Mouse (Mus musculus) lung, postnatal 36 days (tissue): ENCODE results near the gene Lrrc4b.

ENCODE experiments used
- DNase-seq: peaks from one replicate; pipeline ENCODE4 v3.0.0; 2022; ENCODE audit warnings: mixed read lengths

Gene Lrrc4b

DNA sequence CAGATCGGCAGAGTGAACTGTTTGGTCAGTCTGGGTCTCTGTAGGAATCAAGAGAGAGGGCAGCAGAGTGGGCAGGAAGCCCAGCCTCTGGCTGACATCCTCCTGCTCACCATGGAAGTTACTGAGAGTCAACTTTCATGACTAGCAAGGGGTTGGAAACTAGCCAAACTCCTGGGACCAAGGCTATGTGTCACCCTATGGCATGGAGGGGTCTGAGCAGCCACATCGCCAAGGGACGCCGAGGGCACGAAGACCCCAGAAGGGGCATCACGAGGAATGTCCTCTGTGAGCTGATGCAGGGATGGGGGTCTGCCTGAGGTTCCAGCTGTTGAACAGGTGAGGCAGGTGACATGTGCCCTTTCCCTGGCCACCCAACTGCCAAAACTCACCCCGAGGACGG, 59.7 kb downstream of the Lrrc4b start:
- DNase-seq: no peak

DNA sequence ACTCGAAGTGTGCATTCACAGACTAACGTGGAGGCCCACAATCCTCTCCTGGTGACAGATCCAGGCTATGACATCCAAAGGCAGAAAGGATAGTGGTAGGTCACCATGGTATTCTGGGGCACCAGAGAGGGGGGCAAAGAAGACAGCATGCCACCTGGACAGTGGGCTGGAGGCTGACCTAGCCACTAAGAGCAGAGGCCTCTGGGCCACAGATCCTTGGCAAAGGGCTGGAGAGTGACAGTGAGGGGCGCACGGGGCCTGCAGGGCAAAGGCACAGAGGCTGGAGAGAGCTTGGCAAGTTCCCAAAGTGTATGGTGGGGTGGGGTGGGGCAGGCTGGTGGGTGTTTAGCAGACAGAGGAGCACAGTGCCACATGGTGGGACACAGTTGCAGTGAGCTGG, 61.5 kb downstream of the Lrrc4b start:
- no peak for DNase-seq

DNA sequence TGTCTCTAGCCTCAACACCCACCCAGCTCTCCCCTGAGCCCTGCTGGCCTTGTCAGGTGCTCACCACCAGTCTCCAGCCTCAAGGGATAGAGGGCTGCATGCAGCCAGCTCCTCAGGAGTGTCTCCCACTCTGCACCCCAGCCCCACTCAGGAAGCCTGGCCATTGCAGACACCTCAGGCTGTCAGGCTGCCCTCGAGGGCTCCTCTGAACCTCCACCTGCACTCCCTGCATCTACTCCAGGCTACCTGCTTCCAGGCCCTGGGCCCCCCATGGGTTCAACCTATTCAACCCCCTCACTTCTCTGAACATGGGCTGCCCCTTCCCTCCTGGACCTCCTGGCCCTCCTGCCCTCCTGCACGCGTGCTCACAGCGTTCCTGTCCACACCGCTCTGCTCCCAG, 62.6 kb downstream of the Lrrc4b start:
- DNase-seq: no peak

DNA sequence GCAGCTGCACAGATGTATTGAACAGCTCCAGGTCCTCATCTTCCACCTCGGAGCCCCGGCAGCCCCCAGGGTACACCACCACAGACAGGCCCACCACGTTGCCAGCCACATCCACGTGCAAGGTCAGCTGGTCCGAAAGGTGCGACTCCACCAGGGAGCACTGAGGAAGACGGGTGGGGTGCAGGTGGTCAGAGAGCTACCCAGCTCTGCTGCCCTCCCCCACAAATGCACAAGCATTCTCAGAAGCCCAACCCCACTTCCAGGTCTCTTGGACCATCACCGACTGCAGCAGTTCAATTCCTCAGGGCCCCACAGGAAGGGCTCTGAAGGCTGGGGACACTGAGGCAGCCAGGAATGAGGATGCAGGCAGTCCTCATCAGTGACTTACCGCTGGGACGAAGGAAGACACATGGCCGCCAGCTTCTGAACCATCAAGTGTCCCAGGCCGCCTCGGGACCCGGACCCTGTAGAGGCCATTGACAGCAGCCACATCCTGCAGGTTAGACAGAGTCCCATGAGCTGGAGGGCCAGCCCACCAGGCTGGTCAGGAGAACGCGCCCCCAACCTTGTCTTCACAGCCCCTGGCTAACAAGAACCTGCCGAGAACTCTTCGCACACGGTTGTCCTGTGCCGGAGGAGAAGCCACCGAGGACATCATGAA, 63.5 kb downstream of the Lrrc4b start:
- no peak for DNase-seq

DNA sequence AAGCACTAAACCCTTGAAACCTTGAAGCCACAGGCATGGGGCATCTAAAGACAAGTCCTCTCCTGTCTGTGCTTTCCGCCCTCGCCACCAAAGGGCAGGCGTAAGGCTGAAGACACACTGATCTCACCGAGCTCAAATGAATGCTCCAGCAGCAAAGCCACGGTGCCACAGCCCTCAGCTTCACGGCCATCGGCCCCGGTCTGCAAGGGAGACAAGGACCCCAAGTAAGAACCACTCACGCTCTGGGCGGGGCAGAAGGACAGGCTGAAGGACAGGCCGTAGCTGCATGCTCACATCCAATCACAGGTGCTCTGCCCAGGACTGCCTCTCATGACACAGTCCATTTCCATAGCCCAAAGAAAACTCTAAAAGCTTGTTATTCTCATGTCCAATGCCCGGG, 65.9 kb downstream of the Lrrc4b start:
- DNase-seq: no peak

DNA sequence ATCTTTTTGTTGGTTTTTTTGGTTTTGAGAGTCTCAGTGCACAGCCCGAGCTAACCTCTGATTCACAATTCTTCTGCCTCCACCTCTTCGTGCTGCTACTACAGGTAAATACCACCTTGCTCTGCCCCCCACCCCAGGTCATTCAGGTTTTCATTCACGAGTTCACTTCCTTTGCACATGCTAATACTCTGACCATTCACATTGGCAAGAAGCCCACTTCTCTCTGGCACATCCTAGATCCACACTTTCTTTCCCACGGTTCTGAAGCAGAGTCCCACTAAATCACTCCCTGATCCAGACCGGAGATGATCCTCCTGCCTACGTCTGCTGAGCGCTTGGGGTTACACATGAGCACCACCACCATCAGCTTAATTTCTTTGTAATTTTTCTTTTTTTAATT, 66.3 kb downstream of the Lrrc4b start:
- no peak for DNase-seq

DNA sequence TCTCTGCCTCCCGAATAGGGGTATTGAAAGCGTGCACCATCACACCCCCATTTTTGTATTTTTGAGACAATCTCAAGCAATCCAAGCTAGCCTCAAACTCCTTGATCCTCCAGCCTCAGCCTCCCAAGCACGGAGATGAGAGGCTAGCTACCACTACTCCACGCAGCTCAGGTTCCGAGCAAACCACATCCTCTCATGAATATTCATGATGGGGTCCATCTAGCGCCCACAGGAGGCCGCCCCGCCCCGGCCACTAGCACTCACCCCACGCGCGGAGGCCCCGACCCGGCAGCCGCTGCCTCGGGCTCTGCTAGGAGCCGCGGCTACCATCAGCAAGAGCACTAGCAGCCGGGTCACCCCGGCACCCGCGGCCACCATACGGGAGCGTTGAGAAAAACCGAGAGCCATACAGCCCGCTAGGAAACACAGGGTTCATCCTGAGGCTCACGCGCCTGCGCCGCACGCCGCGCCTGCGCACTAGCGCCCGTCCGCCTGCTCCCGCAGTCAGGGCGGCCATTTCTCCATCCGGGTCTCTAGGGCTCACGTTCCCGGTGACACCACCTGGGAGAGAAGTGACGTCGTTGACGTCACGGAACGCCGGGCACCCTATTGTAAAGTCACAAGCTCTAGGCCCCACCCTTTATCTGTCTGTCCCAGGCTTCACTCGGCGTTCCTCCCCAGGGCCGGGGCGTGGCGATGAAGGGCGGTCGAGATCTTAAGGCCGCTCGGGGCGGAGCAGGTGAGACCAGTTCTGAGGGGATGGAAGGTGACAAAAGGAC, 67.4 kb downstream of the Lrrc4b start, which contains the start of the genes Emc10 and Fam71e1:
Gene Emc10, minus strand, starts transcription at position 538 of the 779 bp plus-strand sequence.
Gene Fam71e1, plus strand, starts transcription at position 590 of the 779 bp plus-strand sequence.
- peak; percentile 98 for DNase-seq

DNA sequence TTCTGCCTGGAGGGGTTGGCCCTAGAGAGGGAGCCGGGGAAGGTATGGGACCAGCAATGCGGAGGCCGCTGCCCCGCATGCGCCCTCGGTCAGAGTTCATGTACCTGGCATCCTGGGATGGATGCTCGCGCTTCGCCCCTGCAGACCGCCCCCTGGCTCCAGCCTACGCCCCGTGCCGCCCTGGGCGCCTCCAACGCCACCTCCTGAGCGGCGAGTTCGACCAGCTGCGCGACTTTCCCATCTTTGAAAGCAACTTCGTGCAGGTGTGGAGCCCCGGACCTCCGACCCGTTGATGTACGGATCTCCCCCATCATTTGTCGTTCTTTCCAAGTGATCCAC, 67.9 kb downstream of the Lrrc4b start:
- no peak for DNase-seq

DNA sequence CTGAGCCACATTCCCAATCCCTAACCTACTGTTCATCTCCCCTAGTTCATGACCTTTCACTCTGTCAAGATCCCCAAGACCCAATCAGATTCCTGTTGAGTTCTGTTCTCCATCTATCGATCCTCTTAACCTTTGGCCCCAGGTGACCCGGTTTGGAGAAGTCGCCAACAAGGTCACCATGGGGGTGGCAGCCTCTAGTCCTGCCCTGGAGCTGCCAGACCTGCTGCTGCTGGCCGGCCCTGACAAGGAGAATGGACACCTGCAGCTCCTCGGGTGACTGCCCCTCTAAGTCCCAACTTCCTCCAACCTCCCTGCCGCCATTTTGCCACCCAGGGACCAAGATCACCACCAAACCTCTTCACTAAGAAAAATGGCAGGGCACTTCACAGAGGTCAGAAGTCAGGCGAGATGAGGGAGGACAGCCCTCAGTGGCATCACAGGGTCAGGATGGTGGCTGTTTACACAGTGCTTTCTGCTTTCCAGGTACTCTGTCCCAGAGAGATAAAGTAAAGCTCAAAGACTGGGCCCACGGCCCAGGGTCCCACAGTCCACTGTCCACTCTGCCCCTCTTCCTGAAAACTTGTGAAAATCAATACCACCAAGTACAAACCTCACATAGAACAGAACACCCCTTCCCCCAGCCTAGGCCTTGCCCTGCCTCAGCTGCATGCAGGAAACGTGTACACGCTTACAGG, 68.7 kb downstream of the Lrrc4b start:
- no peak for DNase-seq

DNA sequence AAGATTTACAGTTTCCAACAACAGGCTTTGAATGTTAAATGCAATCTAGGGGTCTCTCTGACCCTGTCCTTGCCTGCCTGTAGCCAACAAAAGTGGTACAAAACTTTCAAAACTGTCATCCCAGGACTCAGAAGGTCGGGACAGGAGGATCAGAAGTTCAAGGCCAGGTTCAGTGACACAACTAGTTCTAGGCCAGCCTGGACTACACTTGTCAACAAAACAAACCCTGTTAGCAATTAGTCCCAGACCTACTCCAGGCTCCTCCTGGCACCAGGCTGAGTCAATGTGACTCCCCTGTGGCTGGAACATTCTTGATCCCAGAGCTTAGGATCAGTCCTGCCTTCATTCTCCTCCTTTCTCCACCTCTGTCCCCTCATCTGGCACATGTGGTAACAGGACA, 70.1 kb downstream of the Lrrc4b start:
- DNase-seq: no peak

DNA sequence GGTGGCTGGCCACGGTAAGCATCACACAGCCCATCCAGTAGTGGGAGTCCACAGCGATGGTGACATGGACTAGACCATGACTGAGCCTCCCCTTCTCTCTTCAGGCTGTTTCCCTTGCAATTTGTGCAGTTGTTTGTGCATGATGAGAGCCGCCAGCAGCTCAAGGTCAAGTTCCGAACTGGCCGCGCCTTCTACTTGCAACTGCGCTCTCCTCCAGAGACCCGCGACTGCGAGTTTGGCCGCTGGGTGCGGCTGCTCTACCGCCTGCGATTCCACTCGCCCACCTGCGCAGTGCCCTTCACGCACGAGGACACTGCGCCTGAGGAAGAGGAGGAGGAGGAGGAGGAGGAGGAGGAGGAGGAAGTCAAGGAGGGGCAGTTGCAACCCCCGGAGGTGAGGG, 71.2 kb downstream of the Lrrc4b start:
- no peak for DNase-seq

DNA sequence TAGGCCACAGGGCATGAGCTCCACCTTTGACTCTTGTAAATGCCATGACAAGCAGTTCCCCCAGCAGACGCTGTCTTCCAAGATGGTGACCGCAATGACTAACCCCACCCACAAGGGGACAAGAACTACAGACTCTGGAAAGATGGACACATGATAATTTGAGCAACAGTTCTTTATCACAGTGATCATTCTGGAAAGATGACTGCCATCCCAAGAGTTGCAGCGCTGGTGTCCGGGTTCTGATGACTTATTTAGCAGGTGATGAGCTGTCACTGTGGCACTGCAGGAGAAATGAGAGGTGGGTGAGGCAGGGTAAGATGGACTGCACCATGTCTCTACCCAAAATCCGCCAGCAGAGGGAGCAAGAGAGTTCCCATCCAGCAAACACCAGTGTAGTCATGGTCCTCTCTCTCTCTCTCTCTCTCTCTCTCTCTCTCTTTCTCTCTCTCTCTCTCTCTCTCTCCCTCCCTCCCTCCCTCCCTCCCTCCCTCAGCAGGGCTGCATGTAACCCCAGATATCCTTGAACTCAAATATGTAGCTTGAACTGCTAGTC, 72.8 kb downstream of the Lrrc4b start:
- DNase-seq: peak; percentile 73

DNA sequence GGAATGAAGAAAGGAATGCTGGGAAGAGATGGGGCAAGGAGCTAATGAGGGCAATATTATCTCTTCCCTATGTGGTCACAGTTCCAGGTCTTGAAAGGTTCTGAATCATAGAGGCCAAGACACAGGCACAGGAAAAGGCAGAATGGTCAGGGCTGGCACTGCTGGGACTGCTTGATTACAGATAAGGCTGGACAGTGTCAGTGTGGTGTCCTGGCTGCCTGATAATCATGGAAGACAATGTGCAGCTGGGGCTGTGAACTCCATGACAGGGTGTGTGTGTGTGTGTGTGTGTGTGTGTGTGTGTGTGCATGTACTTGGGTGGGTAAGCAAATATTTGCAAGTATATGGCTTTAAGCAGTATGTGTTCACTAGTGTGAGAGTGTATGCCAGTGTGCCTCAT, 78.7 kb downstream of the Lrrc4b start:
- DNase-seq: no peak
